Mouse (Mus musculus): ENCODE data around the gene Ctnna2. TPM values are rescaled to one million over a fixed set of nuclear protein-coding genes. Genes with fewer than 3 reads are reported as not detected.

Ctnna2 gene
- polyA plus RNA-seq, 1 experiment from 2014 or later, result 12.0 TPM

DNA sequence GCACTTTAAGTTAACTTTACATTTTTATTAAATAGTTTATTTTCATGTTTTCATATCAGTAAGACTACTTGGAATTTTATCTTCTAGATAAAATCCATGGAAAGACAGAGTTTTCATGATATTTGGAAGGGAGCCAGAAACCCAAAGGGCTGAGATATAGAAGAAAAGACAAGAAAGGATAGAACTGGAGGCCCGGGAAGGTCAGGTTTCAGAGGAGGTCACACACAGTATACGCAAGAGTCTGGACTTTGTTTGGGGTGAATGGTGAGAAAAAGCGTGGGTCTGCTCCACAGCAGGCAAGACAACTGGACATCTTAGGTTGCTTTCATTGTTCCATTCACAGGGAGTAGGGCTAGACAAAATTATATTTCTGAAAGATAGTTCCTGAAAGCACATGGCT is 111.4 kb downstream of the Ctnna2 start:
- Histone ChIP-seq H3K36me3 (replicated peaks) (no peaks in the 10 kb centered on the region), H3K27ac (replicated peaks) (no peak overlapping the region), H3K4me3 (no peak overlapping the region), H3K9me3 (no peaks in the 10 kb centered on the region), H3K27me3 (replicated peaks; ENCODE audit: low read depth, poor library complexity, severe bottlenecking) (no peaks in the 10 kb centered on the region), H3K4me1 (0 out of 2 replicates have a peak, but pooled peaks cover 5% of the 10 kb centered on the region)
- DNase-seq (ENCODE audit: low spot score), result peak; percentile 25
- WGBS, result 29% methylated on average over 3 of the region's 3 CpGs

DNA sequence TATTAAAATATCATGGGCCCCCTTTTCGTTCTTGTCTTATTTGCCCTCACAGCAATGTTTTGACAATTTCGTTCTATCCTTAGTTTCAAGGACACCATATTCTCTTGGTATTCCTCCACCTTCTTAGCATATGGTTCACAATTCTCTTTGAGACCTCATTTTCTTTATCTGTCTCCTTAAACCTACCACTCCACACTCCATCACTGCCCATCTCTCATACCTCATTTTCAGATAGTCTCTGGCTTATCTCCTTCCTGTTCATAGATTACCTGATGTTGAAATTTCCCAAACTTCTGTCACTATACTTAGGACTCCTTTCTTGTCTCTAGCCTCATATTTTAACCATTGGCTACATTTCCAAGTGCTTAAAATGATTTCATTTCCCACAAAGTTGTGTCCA is 116.1 kb downstream of the Ctnna2 start:
- 93% methylated on average over 2 of the region's 2 CpGs for whole genome bisulfite sequencing

DNA sequence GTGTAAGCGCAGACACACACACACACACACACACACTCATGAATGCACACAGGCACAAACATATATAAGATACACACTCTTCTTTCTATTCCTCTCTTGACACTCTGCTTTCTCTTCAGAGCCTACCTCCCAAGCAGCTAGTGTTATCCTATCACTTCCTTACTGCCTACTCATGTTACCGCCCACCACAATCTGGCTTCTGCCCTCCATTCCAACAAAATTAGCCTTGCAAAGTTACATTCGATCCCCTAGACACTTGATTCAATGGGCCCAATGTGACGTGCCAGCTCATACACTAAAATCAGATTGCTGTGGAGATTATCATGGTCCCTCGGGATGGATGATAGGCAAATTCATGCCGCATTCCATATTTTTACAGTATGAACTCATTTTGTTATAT is 116.7 kb downstream of the Ctnna2 start:
- 69% methylated on average over 6 of the region's 6 CpGs for WGBS
- no peaks in the 10 kb centered on the region for H3K9me3 ChIP-seq
- no peak overlapping the region for H3K27ac ChIP-seq (replicated peaks)
- DNase-seq (ENCODE audit: low spot score), result no peak
- H3K36me3 ChIP-seq (replicated peaks), result no peaks in the 10 kb centered on the region
- H3K27me3 ChIP-seq (replicated peaks; ENCODE audit: low read depth, poor library complexity, severe bottlenecking), result no peaks in the 10 kb centered on the region
- no peak overlapping the region for H3K4me3 ChIP-seq
- H3K4me1 ChIP-seq, result no peaks in the 10 kb centered on the region

More for the DNA sequence above, 116.1 kb downstream of the Ctnna2 start:
- DNase-seq (ENCODE audit: low spot score), result no peak
- Histone ChIP-seq H3K36me3 (replicated peaks) (no peaks in the 10 kb centered on the region), H3K27ac (replicated peaks) (no peak overlapping the region), H3K27me3 (replicated peaks; ENCODE audit: low read depth, poor library complexity, severe bottlenecking) (no peaks in the 10 kb centered on the region), H3K4me3 (no peak overlapping the region), H3K9me3 (no peaks in the 10 kb centered on the region), H3K4me1 (0 out of 2 replicates have a peak, but pooled peaks cover 4% of the 10 kb centered on the region)

DNA sequence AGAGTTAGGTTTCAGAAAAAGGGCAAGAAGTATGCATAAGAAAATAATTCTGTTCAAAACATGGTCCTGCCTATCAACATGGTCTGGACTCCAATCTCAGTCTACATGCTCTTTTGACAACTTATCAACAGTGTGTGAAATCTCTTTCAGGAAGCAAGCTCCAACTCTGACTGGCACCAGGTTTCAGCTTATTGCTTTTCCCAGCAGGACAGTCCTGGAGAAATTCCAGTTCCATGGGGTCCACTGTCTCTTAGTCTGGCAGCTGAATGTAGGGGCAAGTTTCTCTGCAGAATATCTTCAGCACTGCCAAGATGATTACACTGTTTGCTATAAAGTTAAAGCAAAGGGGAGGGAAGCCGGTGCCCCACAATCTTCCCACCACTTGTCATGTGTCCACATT is 130.1 kb downstream of the Ctnna2 start:
- Histone ChIP-seq H3K4me1 (no peaks in the 10 kb centered on the region), H3K36me3 (replicated peaks) (no peaks in the 10 kb centered on the region), H3K27ac (replicated peaks) (no peak overlapping the region), H3K27me3 (replicated peaks; ENCODE audit: low read depth, poor library complexity, severe bottlenecking) (no peaks in the 10 kb centered on the region), H3K9me3 (no peaks in the 10 kb centered on the region), H3K4me3 (no peak overlapping the region)
- 92% methylated on average over 1 of the region's 1 CpGs for WGBS
- no peak for DNase-seq (ENCODE audit: low spot score)

DNA sequence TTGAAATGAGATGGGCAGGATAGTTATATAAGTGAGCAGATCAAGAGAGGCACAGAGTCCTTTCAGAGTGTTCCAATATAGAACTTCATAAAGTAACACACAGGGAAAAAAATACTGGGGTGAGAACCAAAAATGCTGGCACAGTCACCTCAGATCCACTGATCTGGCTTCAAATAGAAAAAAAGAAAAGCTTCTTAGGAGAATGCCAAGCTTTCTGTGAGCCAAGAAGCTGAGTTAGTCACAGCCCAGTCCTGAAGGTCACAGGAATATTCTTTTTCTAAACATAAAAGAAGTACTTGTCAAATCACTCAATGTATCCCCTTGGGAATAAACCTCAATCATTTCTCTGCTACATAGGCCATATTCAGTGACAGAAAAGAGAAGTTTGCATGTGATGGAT is 130.7 kb downstream of the Ctnna2 start:
- H3K4me3 ChIP-seq, result no peak overlapping the region
- no peak overlapping the region for H3K27ac ChIP-seq (replicated peaks)
- no peaks in the 10 kb centered on the region for H3K27me3 ChIP-seq (replicated peaks; ENCODE audit: low read depth, poor library complexity, severe bottlenecking)
- H3K9me3 ChIP-seq, result no peaks in the 10 kb centered on the region
- DNase-seq (ENCODE audit: low spot score), result no peak
- H3K36me3 ChIP-seq (replicated peaks), result no peaks in the 10 kb centered on the region
- no peaks in the 10 kb centered on the region for H3K4me1 ChIP-seq

DNA sequence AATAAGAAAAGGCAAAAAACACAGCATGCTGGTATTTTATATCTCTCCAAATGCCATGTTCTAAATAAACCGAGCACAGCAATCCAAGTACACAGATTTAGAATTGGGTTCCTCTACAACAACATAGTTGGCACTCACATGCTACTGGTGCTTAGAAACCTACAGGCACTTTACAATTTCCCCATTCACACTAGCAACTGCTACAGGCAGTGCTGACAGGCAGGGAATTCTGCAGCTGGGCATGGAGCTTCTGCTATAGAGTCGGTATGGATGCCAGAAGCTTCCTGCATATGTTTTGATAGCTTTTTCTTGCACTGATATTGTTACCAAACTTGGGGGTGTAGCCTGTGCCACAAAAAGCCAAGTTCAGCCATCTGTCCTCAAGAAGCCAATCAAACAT is 131.8 kb downstream of the Ctnna2 start:
- no peaks in the 10 kb centered on the region for H3K27me3 ChIP-seq (replicated peaks; ENCODE audit: low read depth, poor library complexity, severe bottlenecking)
- H3K4me1 ChIP-seq, result no peaks in the 10 kb centered on the region
- 81% methylated on average over 2 of the region's 2 CpGs for WGBS
- no peak overlapping the region for H3K27ac ChIP-seq (replicated peaks)
- no peaks in the 10 kb centered on the region for H3K9me3 ChIP-seq
- no peaks in the 10 kb centered on the region for H3K36me3 ChIP-seq (replicated peaks)
- no peak overlapping the region for H3K4me3 ChIP-seq
- DNase-seq (ENCODE audit: low spot score), result no peak

DNA sequence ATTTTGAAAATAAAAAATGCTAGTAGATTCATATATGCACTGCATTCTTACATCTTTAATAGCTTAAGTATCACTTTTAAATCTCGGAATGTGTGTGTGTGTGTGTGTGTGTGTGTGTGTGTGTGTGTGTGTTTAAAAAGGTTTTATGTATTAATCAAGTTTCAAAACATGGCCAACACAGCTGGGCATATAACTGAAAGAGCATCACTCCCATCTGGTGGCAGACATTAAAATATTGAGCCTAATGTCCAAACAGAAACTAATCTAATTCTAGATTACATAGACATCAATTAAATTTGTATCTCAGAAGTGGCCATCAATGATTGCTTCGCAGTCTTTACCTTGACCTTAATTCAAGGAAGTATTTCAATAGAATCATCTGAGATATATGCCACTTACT is 140.4 kb downstream of the Ctnna2 start:
- DNase-seq (ENCODE audit: low spot score), result no peak
- Histone ChIP-seq H3K4me1 (no peaks in the 10 kb centered on the region), H3K36me3 (replicated peaks) (no peaks in the 10 kb centered on the region), H3K9me3 (no peaks in the 10 kb centered on the region), H3K27me3 (replicated peaks; ENCODE audit: low read depth, poor library complexity, severe bottlenecking) (no peaks in the 10 kb centered on the region), H3K4me3 (no peak overlapping the region), H3K27ac (replicated peaks) (no peak overlapping the region)
- WGBS, result 85% methylated on average over 2 of the region's 2 CpGs

DNA sequence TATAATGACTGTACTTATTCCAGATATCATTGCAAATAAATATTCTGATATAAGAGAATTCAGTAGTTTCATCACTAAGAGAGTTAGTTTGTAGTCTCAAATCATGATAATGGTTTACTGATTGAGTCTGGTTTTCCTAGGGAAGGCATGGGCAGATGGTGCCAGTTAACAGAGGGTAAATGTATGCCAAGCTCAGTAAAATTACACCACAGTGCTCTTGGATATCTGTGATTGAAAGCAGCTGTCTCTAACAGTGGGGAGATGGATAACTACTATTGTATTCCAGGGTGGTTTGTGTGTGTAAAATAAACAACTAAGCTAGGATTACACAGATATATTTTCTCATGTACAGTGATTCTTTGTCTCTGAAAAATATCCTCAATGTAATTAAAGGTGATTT is 140.8 kb downstream of the Ctnna2 start:
- H3K27me3 ChIP-seq (replicated peaks; ENCODE audit: low read depth, poor library complexity, severe bottlenecking), result no peaks in the 10 kb centered on the region
- no peak overlapping the region for H3K4me3 ChIP-seq
- no peaks in the 10 kb centered on the region for H3K36me3 ChIP-seq (replicated peaks)
- no peaks in the 10 kb centered on the region for H3K4me1 ChIP-seq
- no peak overlapping the region for H3K27ac ChIP-seq (replicated peaks)
- no peak for DNase-seq (ENCODE audit: low spot score)
- no peaks in the 10 kb centered on the region for H3K9me3 ChIP-seq

DNA sequence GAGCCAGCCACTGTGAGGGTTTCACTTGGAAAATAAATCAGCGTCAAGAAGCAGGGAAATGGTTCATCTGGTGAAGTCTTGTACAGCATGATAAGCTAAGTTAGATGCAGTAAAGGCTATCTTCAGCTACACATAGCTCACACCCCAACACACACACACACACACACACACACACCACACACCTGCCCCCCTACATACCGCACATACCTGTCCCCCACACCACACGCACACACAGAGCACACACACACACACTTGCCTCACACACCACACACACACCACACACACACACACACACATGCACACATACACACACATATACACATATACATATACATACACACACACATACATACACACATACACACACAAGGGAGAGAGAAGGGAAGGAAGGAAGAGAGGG is 142.0 kb downstream of the Ctnna2 start:
- no peaks in the 10 kb centered on the region for H3K4me1 ChIP-seq
- no peak overlapping the region for H3K27ac ChIP-seq (replicated peaks)
- no peak overlapping the region for H3K4me3 ChIP-seq
- no peak for DNase-seq (ENCODE audit: low spot score)
- no peaks in the 10 kb centered on the region for H3K36me3 ChIP-seq (replicated peaks)
- H3K9me3 ChIP-seq, result no peaks in the 10 kb centered on the region
- no peaks in the 10 kb centered on the region for H3K27me3 ChIP-seq (replicated peaks; ENCODE audit: low read depth, poor library complexity, severe bottlenecking)
- 93% methylated on average over 3 of the region's 3 CpGs for WGBS

DNA sequence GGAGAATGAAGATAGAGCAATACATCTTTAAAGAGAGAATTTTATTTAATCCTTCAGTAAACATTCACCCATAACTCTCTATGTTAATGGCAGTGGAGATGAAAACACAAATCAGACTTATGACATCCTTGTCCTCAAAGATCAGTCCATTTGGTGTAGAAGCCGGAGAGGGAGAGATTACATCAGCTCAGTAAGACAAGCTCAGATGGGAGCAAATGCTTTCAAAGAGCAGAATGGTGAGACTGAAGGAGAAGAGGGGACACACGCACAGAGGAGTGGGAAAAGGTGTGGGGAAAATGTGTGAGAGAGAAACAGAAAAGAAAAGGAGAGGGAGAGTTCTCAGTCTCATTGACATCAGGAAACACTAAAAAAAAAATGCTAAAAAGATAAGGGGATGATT is 144.8 kb downstream of the Ctnna2 start:
- WGBS, result 83% methylated on average over 2 of the region's 2 CpGs
- no peaks in the 10 kb centered on the region for H3K4me1 ChIP-seq
- H3K36me3 ChIP-seq (replicated peaks), result no peaks in the 10 kb centered on the region
- no peaks in the 10 kb centered on the region for H3K27me3 ChIP-seq (replicated peaks; ENCODE audit: low read depth, poor library complexity, severe bottlenecking)
- no peak overlapping the region for H3K27ac ChIP-seq (replicated peaks)
- H3K9me3 ChIP-seq, result no peaks in the 10 kb centered on the region
- no peak overlapping the region for H3K4me3 ChIP-seq
- no peak for DNase-seq (ENCODE audit: low spot score)

DNA sequence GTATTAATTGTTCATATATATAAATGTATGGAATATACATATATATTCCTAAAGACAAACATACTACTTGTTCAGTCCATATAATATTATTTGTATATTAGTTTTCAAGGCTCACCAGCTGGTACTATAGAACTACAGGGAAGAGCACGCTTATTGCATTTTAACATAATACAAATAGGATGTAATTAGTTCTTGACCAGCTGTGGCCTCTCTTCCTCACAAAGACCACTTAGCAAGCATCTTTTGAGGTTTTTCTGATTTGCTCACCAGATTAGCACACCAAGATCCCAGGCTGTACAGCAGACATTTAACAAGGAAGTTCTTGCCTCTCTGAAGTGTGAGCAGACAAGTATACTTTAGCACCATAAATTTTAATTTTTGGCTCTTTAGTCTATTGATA is 152.0 kb downstream of the Ctnna2 start:
- DNase-seq (ENCODE audit: low spot score), result no peak
- H3K4me1 ChIP-seq, result 0 out of 2 replicates have a peak, but pooled peaks cover 2% of the 10 kb centered on the region
- WGBS, result 82% methylated on average over 1 of the region's 1 CpGs

DNA sequence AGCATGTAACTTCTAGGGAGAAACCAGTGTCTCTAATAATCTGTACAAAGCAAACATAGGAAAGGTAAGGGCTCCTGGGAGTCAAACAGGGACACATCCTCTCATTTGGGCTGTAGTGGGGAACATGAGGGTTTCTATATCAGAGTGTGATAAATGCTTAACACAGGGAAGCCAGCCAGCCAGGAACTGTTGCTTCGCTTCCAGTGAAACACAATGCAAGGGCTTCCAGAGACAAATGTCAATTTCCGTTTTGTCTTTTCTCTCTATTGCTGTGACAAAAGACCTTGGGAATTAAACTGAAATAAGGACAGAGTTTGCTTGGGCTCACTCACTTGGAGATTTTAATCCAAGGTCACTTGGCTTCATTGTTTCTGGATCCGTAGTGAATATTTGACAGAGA is 162.4 kb downstream of the Ctnna2 start:
- H3K27ac ChIP-seq (replicated peaks), result no peak overlapping the region
- H3K9me3 ChIP-seq, result no peaks in the 10 kb centered on the region
- no peak overlapping the region for H3K4me3 ChIP-seq
- WGBS, result 86% methylated on average over 3 of the region's 3 CpGs
- no peaks in the 10 kb centered on the region for H3K36me3 ChIP-seq (replicated peaks)
- no peak for DNase-seq (ENCODE audit: low spot score)
- no peaks in the 10 kb centered on the region for H3K27me3 ChIP-seq (replicated peaks; ENCODE audit: low read depth, poor library complexity, severe bottlenecking)
- H3K4me1 ChIP-seq, result no peaks in the 10 kb centered on the region

More for the DNA sequence above, 152.0 kb downstream of the Ctnna2 start:
- no peaks in the 10 kb centered on the region for H3K36me3 ChIP-seq (replicated peaks)
- no peaks in the 10 kb centered on the region for H3K9me3 ChIP-seq
- no peak overlapping the region for H3K4me3 ChIP-seq
- no peak overlapping the region for H3K27ac ChIP-seq (replicated peaks)
- H3K27me3 ChIP-seq (replicated peaks; ENCODE audit: low read depth, poor library complexity, severe bottlenecking), result no peaks in the 10 kb centered on the region

DNA sequence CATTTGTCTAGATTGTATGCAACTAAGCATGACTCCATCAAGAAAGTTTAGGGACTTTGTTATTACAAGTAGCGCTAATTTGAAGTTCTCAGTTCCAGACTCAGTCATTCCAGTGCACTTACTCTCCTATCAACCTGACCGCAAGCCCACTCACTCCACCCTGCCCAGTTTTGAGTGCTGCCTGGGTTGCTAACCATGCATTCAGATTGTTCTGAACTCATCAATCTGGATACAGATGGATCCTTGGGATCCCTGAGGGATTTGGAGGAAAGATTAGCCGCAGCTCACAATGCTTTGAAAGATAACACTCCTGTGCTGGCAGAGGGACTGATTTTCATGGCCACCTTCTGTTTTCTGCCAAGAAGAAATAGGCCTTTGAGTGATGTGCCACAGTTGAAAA is 168.5 kb downstream of the Ctnna2 start:
- no peaks in the 10 kb centered on the region for H3K27me3 ChIP-seq (replicated peaks; ENCODE audit: low read depth, poor library complexity, severe bottlenecking)
- WGBS, result 70% methylated on average over 3 of the region's 3 CpGs
- no peaks in the 10 kb centered on the region for H3K36me3 ChIP-seq (replicated peaks)
- no peak for DNase-seq (ENCODE audit: low spot score)
- H3K9me3 ChIP-seq, result no peaks in the 10 kb centered on the region
- no peaks in the 10 kb centered on the region for H3K4me1 ChIP-seq
- H3K4me3 ChIP-seq, result no peak overlapping the region
- no peak overlapping the region for H3K27ac ChIP-seq (replicated peaks)

DNA sequence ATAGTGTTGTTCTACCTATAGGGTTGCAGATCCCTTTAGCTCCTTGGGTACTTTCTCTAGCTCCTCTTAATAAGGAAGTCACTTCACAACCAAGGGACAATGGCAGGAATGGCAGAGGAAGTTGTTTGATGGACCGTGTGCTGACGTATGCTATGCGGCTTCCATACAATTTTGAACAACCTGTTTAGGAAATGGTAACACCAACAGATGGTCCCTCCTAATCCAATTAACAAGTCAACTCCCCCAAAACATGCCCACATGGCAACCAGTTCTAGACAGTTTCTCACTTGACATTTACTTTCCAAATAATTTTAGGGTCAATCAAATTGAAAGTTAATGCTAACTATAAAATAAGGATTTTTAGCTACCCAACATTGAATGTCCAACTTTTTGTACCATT is 176.9 kb downstream of the Ctnna2 start:
- Histone ChIP-seq H3K27ac (replicated peaks) (no peak overlapping the region), H3K4me1 (no peaks in the 10 kb centered on the region), H3K4me3 (no peak overlapping the region), H3K36me3 (replicated peaks) (no peaks in the 10 kb centered on the region), H3K9me3 (no peaks in the 10 kb centered on the region), H3K27me3 (replicated peaks; ENCODE audit: low read depth, poor library complexity, severe bottlenecking) (no peaks in the 10 kb centered on the region)
- 84% methylated on average over 3 of the region's 3 CpGs for WGBS
- no peak for DNase-seq (ENCODE audit: low spot score)

Measured in embryonic facial prominence, embryonic 10.5 days (tissue).